Mouse (Mus musculus) embryonic fibroblast, embryonic 13.5 days (primary cell): ENCODE measurements at regions not wholly inside any gene's neighbourhood (a gene's known extent, or its start where the extent isn't known, plus 50 kb on each side); places are given as distances from the start of the nearest gene placed in this dataset.

ENCODE experiments used
- CTCF ChIP-seq: IDR thresholded peaks from 2 replicates; pipeline ENCODE4 v1.5.1; 2011; ENCODE audit warnings: mild to moderate bottlenecking, control low read depth, low read length, moderate library complexity, borderline replicate concordance; ENCODE audit not compliant: insufficient read depth
- POLR2A ChIP-seq: IDR thresholded peaks from 2 replicates; pipeline ENCODE4 v1.6.1; 2011; ENCODE audit warnings: low read depth, mild to moderate bottlenecking, control low read depth, low read length, moderate library complexity

DNA sequence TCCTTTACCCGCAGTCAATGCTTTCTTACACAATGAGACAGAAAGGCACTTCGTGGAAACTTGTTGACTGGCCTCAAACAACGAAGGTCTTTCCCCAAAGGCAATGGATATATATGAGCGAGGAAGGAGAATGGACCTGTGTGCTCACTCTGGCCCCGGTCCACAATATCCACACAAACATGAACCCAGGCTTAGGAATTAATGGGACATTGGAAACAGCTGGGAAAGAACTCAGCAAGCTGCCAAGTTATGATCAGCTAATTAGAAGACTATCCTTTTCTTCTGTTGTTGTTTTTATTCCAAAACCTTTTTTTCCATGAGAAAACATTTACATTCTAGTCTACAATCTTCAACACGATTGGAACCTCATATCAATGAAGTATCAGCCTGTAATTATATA lies 129.8 kb upstream of the Akirin2 start:
- TF ChIP-seq POLR2A (no peak), CTCF (no peak)
